Mouse (Mus musculus): Measurements from ENCODE around the gene Nuak2. TPM values are rescaled to one million over a fixed set of nuclear protein-coding genes. Genes with fewer than 3 reads are reported as not detected.

Nuak2 gene
- polyA plus RNA-seq, 1 experiment from 2014 or later = 3.8 TPM

DNA sequence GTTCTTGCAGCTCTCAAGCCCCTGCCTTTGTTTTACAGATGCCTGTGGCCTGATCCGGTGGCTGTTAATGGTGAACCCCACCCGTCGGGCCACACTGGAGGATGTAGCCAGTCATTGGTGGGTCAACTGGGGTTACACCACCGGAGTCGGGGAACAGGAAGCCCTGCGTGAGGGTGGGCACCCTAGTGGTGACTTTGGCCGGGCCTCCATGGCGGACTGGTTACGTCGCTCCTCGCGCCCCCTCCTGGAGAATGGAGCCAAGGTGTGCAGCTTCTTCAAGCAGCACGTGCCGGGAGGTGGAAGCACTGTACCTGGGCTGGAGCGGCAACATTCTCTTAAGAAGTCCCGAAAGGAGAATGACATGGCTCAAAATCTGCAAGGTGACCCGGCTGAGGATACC, 15.4 kb downstream of the Nuak2 start:
- no peak overlapping the region for H3K9ac ChIP-seq
- no peaks in the 10 kb centered on the region for H3K9me3 ChIP-seq (replicated peaks)
- no peak overlapping the region for H3K27ac ChIP-seq
- no peak overlapping the region for H3K4me2 ChIP-seq
- peaks cover 53% of the 10 kb centered on the region for H3K4me1 ChIP-seq
- 91% methylated on average over 17 of the region's 17 CpGs for WGBS
- H3K4me3 ChIP-seq (replicated peaks) = no peak overlapping the region
- peaks cover 8% of the 10 kb centered on the region for H3K36me3 ChIP-seq
- H3K27me3 ChIP-seq = 0 out of 2 replicates have a peak, but pooled peaks cover 6% of the 10 kb centered on the region
- no peak for ATAC-seq (replicated peaks; ENCODE audit: low FRiP score)

DNA sequence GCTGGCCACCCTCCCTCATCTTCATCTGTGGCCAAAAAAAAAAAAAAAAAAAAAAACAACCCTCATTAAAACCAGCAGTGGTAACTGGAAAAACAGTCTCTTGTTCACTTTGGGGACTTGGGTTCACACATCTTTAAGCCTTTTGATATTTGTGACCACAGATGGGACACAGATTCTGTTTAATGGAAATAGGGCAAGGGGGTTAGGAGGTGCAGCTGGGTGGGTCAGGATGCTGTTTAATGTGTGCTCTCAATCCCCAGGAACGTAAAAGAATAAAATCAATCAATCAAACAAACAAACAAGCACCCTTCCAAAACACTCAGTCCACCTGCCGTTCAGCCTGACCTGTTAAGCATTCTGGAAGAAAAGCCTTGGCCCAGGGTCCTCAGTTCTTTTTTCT, 17.3 kb downstream of the Nuak2 start:
- 7% methylated on average over 2 of the region's 2 CpGs for WGBS
- peaks cover 8% of the 10 kb centered on the region for H3K36me3 ChIP-seq
- ATAC-seq (replicated peaks; ENCODE audit: low FRiP score) = no peak
- H3K9ac ChIP-seq = no peak overlapping the region
- no peaks in the 10 kb centered on the region for H3K9me3 ChIP-seq (replicated peaks)
- peaks cover 51% of the 10 kb centered on the region for H3K4me1 ChIP-seq
- H3K4me2 ChIP-seq = no peak overlapping the region
- peak overlapping the region; percentile 83 for H3K27ac ChIP-seq
- 0 out of 2 replicates have a peak, but pooled peaks cover 6% of the 10 kb centered on the region for H3K27me3 ChIP-seq
- H3K4me3 ChIP-seq (replicated peaks) = no peak overlapping the region

DNA sequence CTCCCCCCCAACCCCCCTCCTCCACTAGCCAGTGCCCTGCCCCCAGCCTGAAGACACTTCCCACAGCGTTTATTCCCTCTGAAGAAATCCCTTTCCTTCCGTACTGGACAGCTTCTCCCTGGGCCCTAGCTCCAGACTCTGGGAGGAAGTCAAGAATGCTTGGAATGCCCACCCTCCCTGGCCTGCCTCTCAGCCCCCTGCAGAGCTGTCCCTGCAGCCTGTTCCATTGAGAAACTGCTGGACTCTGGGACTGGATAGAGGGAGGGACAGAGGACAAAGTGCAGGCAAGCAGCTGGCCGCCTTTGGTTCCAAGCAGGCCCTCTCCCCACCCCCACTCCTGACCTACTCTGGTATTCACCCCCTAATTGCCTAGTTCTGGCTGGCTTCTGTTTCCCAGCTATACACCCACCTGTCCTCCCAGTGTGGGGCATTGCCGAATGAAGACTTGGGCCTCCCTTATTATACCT, 17.8 kb downstream of the Nuak2 start:
- Histone ChIP-seq H3K4me1 (peaks cover 54% of the 10 kb centered on the region), H3K4me3 (replicated peaks) (no peak overlapping the region), H3K9ac (no peak overlapping the region), H3K4me2 (0 out of 2 replicates have a peak overlapping the region, but pooled peaks have one; percentile 0), H3K27ac (peak overlapping the region; percentile 83), H3K36me3 (peaks cover 8% of the 10 kb centered on the region), H3K9me3 (replicated peaks) (no peaks in the 10 kb centered on the region), H3K27me3 (0 out of 2 replicates have a peak, but pooled peaks cover 6% of the 10 kb centered on the region)
- peak; percentile 94 for ATAC-seq (replicated peaks; ENCODE audit: low FRiP score)
- 7% methylated on average over 4 of the region's 4 CpGs for WGBS

DNA sequence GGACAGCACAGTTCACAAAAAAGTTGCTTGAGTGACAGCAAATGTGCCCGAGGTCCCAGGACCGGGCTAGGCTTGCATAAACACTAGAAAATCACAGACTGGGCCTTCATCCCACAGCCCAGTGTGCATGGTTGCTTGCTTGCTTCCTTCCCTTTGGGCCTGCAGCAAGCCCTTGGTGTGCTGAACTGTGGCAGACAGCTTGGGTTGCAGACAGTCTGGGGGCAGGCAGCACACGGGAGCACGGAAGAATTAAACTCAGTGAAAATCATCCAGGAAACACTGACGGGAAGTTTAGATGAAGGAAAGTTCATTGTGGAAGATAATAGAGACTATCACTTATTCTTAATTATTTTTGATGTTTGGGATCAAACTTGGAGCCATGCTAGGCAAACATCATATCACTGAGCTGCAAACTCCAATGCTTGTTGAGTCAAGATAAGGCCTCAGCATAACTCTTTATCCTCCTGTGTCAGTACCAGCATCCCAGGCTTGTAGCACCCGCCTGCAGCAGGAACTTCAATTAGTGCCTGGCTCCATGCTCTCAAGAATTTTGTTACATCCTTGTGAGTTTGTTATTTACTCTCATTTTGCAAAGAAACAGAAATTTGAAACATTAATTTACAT, 18.4 kb downstream of the Nuak2 start:
- Histone ChIP-seq H3K9me3 (replicated peaks) (no peaks in the 10 kb centered on the region), H3K9ac (no peak overlapping the region), H3K4me3 (replicated peaks) (no peak overlapping the region), H3K27ac (peak overlapping the region; percentile 83), H3K4me1 (peaks cover 57% of the 10 kb centered on the region), H3K27me3 (0 out of 2 replicates have a peak, but pooled peaks cover 6% of the 10 kb centered on the region), H3K4me2 (no peak overlapping the region), H3K36me3 (peaks cover 8% of the 10 kb centered on the region)
- peak; percentile 30 for ATAC-seq (replicated peaks; ENCODE audit: low FRiP score)
- 24% methylated on average over 6 of the region's 6 CpGs for WGBS

DNA sequence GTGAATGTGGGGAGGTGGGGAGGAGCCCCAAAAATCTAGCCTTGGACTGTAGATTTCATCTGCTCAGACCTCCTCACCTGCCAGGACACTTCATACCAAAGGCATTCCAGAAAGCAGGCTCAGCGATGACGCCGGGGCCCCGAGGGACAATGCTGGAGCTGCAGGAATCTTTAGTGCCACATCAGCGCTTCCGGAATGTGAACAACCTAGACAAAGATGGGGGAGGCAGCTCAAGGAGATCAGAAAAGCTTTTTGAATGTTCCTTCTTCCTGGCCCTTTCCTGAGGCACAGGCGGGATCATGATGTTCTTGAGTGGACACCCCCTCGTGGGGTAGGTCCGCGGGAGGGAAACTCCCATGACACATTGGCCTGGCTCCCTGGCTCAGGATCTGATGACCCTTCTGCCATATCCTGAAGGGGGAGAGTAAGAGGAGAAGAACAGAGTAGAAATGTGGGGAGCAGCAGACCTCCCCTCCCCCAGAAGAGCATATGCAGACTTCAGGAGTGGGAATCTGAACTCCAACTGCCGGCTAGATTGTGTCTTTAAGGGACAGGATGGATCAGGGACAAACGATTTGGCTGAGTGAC, 19.5 kb downstream of the Nuak2 start:
- Histone ChIP-seq H3K9ac (no peak overlapping the region), H3K9me3 (replicated peaks) (no peaks in the 10 kb centered on the region), H3K4me3 (replicated peaks) (no peak overlapping the region), H3K4me1 (peaks cover 57% of the 10 kb centered on the region), H3K27ac (peak overlapping the region; percentile 83), H3K27me3 (0 out of 2 replicates have a peak, but pooled peaks cover 6% of the 10 kb centered on the region), H3K36me3 (peaks cover 8% of the 10 kb centered on the region), H3K4me2 (no peak overlapping the region; the same call in 1 of the 2 replicates)
- WGBS = 28% methylated on average over 12 of the region's 12 CpGs
- ATAC-seq (replicated peaks; ENCODE audit: low FRiP score) = no peak

DNA sequence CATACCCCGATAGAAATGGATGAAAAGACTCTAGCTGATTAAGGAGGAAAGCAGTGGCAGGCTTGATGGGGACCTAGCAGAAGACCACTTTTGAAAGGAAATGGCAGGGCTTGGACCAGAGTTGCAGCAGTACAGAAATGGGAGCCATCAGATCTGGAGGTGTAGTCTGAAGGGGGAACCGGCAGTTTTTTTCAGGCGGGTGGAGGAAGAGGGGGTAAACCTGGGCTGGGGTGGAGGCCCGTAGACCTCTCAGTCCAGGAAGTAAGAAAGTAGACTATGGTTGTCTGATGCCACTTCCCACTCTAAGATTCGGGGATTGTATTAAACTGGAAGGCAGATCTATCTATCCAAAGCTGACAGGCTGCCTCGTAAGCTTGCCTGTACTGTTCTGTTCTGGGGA, 21.0 kb downstream of the Nuak2 start:
- no peak overlapping the region for H3K27ac ChIP-seq

DNA sequence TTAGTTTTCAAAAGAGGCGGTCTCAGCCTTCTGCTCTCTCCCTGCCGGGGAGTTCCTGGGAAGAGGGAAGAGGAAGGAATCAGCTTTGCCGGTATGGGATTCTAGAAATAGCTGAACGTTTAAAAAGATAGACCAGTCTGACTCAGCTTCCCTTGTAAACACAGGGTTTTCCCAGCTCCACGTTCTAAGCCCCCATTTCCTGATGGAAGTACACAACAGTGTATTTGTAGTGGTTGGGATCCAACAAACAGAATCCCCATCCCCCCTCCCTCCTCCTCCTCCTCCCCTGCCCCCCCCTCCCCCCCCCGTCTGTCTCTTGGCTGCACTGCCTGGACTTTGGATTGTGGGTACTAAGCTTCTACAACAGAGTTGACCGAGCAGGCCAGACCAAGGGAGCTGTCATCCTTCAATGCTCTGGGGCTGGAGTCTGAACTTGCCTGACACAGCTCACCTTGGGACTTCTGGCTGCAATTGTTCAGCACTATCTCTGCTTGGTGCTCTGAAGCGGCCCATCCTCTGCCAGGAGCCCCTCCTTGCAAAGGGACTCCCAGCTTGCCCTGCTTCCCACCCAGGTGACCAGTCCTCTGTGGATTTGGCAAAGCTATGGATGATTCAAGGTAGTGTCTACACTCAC, 22.2 kb downstream of the Nuak2 start:
- peaks cover 54% of the 10 kb centered on the region for H3K4me1 ChIP-seq
- H3K9ac ChIP-seq = no peak overlapping the region
- H3K27me3 ChIP-seq = no peaks in the 10 kb centered on the region
- H3K36me3 ChIP-seq = no peaks in the 10 kb centered on the region
- ATAC-seq (replicated peaks; ENCODE audit: low FRiP score) = no peak
- 42% methylated on average over 8 of the region's 8 CpGs for WGBS
- peak overlapping the region; percentile 52; the same call in 1 of the 2 replicates for H3K27ac ChIP-seq
- H3K4me2 ChIP-seq = no peak overlapping the region
- no peaks in the 10 kb centered on the region for H3K9me3 ChIP-seq (replicated peaks)
- no peak overlapping the region for H3K4me3 ChIP-seq (replicated peaks)

More for the DNA sequence above, 21.0 kb downstream of the Nuak2 start:
- H3K9me3 ChIP-seq (replicated peaks) = no peaks in the 10 kb centered on the region
- H3K4me3 ChIP-seq (replicated peaks) = no peak overlapping the region
- WGBS = 78% methylated on average over 6 of the region's 6 CpGs
- H3K36me3 ChIP-seq = no peaks in the 10 kb centered on the region; the same call in 1 of the 2 replicates
- H3K9ac ChIP-seq = no peak overlapping the region
- H3K4me1 ChIP-seq = peaks cover 59% of the 10 kb centered on the region
- no peak for ATAC-seq (replicated peaks; ENCODE audit: low FRiP score)
- H3K27me3 ChIP-seq = 0 out of 2 replicates have a peak, but pooled peaks cover under 1% of the 10 kb centered on the region
- H3K4me2 ChIP-seq = no peak overlapping the region

DNA sequence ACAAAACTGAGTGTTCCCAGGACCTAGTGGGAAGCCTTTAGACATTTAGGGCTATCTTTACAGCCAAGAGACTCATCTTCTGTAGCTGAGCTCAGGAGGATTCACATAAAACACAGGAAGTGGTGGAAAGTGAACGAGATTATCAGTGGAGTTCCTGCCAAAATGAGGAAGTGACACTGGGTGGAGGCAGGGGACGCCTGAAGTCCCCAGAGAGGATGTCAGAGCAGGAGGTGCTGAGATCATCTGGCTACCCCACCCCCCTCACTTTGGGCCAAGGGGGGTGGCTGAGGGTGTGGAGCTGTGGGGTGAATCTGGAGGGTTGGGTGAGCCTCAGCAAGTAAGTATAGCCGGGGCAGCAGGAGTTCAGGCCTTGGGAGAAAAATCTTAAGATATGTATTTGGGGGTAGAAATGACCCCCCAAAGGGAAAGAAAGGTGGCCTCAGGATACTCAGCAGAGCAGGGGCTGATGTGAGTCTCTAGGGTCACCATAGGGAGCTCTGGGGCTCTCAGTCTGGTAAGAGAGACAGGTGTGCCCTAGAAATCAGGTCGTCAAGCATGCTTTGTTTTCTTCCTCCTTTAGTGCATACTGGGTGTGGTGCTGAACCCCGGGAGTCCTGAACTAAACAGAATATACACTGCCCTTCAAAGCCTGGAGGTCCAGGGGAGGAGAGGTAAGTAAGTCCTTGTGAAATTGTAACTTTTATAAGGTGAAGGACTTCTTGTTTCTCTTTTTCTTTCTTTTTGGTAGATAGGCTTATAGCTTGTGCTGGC, 26.0 kb downstream of the Nuak2 start:
- Histone ChIP-seq H3K4me3 (replicated peaks) (no peak overlapping the region), H3K4me2 (no peak overlapping the region), H3K27me3 (no peaks in the 10 kb centered on the region), H3K4me1 (peaks cover 30% of the 10 kb centered on the region), H3K9ac (no peak overlapping the region), H3K36me3 (no peaks in the 10 kb centered on the region), H3K27ac (no peak overlapping the region), H3K9me3 (replicated peaks) (no peaks in the 10 kb centered on the region)
- ATAC-seq (replicated peaks; ENCODE audit: low FRiP score) = no peak
- WGBS = 44% methylated on average over 5 of the region's 5 CpGs

DNA sequence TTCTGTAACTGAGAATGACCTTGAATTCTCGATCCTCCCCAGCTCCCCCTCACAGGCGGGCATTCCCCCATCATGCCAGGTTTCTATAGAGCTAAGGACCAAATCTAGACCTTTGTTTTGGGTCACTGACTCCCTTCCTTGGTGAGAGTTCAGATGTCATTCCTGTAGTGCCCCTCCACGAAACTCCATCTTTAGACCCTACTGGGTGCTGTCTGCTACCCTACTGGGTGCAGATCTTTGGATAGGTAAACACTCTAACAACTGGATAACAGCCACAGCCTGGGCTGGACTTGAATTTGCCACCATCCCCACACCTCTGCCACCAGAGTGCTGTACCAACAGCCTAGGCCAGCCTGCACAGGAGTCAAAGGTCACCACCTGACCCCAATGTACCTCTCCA, 26.6 kb downstream of the Nuak2 start:
- Histone ChIP-seq H3K9me3 (replicated peaks) (no peaks in the 10 kb centered on the region), H3K4me2 (no peak overlapping the region), H3K27me3 (no peaks in the 10 kb centered on the region), H3K4me1 (peaks cover 26% of the 10 kb centered on the region), H3K9ac (no peak overlapping the region), H3K36me3 (no peaks in the 10 kb centered on the region), H3K4me3 (replicated peaks) (no peak overlapping the region), H3K27ac (no peak overlapping the region)
- no peak for ATAC-seq (replicated peaks; ENCODE audit: low FRiP score)
- WGBS = 55% methylated on average over 3 of the region's 3 CpGs

DNA sequence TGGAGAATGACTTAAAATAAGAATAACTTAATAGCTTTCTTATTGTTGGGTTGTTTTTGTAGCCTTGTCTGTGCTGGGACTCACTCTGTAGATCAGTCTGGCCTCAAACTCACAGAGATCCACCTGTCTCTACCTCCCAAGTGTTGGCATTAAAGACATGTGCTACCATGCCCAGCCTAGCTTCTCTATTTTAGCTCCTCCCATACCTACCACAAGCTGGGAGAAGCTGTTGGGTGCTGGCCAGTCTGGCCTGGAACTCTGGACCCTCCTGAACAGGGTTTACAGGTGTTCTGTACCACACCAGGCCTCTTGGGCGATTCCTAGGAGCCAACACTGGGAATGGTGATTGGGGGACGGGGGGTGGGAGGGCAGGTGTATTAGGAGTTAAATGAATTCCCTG, 27.3 kb downstream of the Nuak2 start:
- WGBS = 90% methylated on average over 2 of the region's 2 CpGs
- peaks cover 22% of the 10 kb centered on the region for H3K4me1 ChIP-seq
- no peak overlapping the region for H3K9ac ChIP-seq
- H3K27ac ChIP-seq = no peak overlapping the region
- no peak overlapping the region for H3K4me2 ChIP-seq
- no peaks in the 10 kb centered on the region for H3K36me3 ChIP-seq
- no peaks in the 10 kb centered on the region for H3K9me3 ChIP-seq (replicated peaks)
- ATAC-seq (replicated peaks; ENCODE audit: low FRiP score) = no peak
- H3K4me3 ChIP-seq (replicated peaks) = no peak overlapping the region
- no peaks in the 10 kb centered on the region for H3K27me3 ChIP-seq

DNA sequence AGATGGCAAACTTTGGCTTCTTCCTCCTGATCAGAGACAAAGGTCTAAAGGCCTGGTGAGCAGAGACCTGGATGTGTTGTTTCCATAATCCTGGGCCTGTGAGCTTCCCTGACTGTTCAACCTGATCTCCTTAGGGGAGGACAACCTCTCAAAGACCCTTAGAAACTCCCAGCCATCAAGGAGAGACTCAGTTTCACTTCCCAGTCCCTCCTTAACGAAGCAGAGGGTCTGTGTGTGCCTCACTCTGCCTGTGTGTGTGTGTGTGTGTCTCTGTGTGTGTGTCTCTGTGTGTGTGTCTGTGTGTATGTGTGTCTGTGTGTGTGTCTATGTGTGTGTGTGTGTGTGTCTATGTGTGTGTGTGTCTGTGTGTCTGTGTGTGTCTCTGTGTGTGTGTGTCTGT, 27.7 kb downstream of the Nuak2 start:
- ATAC-seq (replicated peaks; ENCODE audit: low FRiP score) = no peak
- H3K27me3 ChIP-seq = no peaks in the 10 kb centered on the region
- no peak overlapping the region for H3K9ac ChIP-seq
- no peak overlapping the region for H3K4me3 ChIP-seq (replicated peaks)
- H3K4me2 ChIP-seq = no peak overlapping the region
- H3K27ac ChIP-seq = no peak overlapping the region
- 79% methylated on average over 1 of the region's 1 CpGs for WGBS
- H3K36me3 ChIP-seq = no peaks in the 10 kb centered on the region
- peaks cover 19% of the 10 kb centered on the region for H3K4me1 ChIP-seq
- no peaks in the 10 kb centered on the region for H3K9me3 ChIP-seq (replicated peaks)

DNA sequence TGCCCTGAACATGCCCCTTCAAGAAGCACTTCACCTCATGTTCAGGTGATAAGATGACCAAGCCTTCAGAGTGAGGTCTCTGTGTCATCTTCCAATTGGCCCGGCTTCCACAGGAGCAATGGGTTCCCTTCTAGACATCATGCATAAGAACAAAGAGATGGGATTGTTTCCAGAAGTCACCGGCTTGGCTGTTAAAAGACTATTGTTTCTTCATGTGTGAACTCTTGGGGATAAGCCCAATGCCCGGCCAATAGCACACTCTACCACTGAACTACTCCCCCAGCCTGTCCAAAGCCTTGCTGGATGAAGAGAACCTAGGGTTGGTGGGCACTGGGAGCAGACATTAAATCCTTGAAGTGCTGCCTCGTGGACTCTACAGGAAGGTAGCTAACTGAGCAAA, 29.6 kb downstream of the Nuak2 start:
- Histone ChIP-seq H3K27me3 (no peaks in the 10 kb centered on the region), H3K36me3 (no peaks in the 10 kb centered on the region), H3K4me2 (no peak overlapping the region), H3K27ac (no peak overlapping the region), H3K9me3 (replicated peaks) (no peaks in the 10 kb centered on the region), H3K4me1 (peaks cover 16% of the 10 kb centered on the region), H3K9ac (no peak overlapping the region), H3K4me3 (replicated peaks) (no peak overlapping the region)
- WGBS = 84% methylated on average over 4 of the region's 4 CpGs
- ATAC-seq (replicated peaks; ENCODE audit: low FRiP score) = no peak

Measured in kidney, embryonic 15.5 days (tissue).